Mouse (Mus musculus): Measurements from ENCODE around the gene Sinhcaf.

- TF ChIP-seq POLR2A (IDR thresholded peaks at IDR 0.05; ENCODE audit: insufficient read depth, low read depth, low read length) (no peak), CTCF (IDR thresholded peaks at IDR 0.05; ENCODE audit: insufficient read depth, low read depth, low read length) (no peak)
These were observed 25.2 kb upstream of the Sinhcaf start for GRCm38 (mm10) chr6:148971385-148971940.
